Mouse (Mus musculus): ENCODE results near the gene Afdn. TPM values are rescaled to one million over a fixed set of nuclear protein-coding genes. Genes with fewer than 3 reads are reported as not detected.

Gene Afdn
- polyA plus RNA-seq, 1 experiment from 2014 or later: 86.2 TPM

GRCm38 (mm10) chr17:13742941-13743708, 17.2 kb upstream of the Afdn start:
- Histone ChIP-seq H3K36me3 (ENCODE audit: control insufficient read depth, insufficient read depth, low read length) (no peaks in the 10 kb centered on the region), H3K9me3 (ENCODE audit: control insufficient read depth, low read length) (no peaks in the 10 kb centered on the region), H3K4me1 (replicated peaks; ENCODE audit: control insufficient read depth, insufficient read depth, low read length) (peaks cover 24% of the 10 kb centered on the region), H3K27me3 (replicated peaks; ENCODE audit: control insufficient read depth, insufficient read depth, low read length) (no peaks in the 10 kb centered on the region), H3K4me3 (ENCODE audit: low read depth, low read length) (no peak overlapping the region), H3K9ac (ENCODE audit: low read length) (0 out of 2 replicates have a peak overlapping the region, but pooled peaks have one; percentile 0), H3K27ac (ENCODE audit: low read depth) (peak overlapping the region; percentile 82), H3K4me2 (ENCODE audit: low read length) (peak overlapping the region; percentile 7; the same call in 1 of the 2 replicates)
- DNase-seq (ENCODE audit: low spot score) (peak; percentile 58), ATAC-seq (replicated peaks; ENCODE audit: low FRiP score, low TSS enrichment, low read depth) (peak; percentile 16; the same call in 1 of the 2 replicates)
- WGBS: 37% methylated on average over 7 of the region's 7 CpGs

GRCm38 (mm10) chr17:13743709-13744079, 16.6 kb upstream of the Afdn start:
- DNase-seq (ENCODE audit: low spot score) (peak; percentile 66), ATAC-seq (replicated peaks; ENCODE audit: low FRiP score, low TSS enrichment, low read depth) (peak; percentile 83)
- no peak overlapping the region for H3K4me3 ChIP-seq (ENCODE audit: low read depth, low read length)

GRCm38 (mm10) chr17:13744219-13744618, 16.1 kb upstream of the Afdn start:
- WGBS: 76% methylated on average over 6 of the region's 6 CpGs
- DNase-seq (ENCODE audit: low spot score): no peak
- H3K9ac ChIP-seq (ENCODE audit: low read length): no peak overlapping the region
- peak overlapping the region; percentile 82 for H3K27ac ChIP-seq (ENCODE audit: low read depth)
- no peak overlapping the region for H3K4me3 ChIP-seq (ENCODE audit: low read depth, low read length)
- H3K4me2 ChIP-seq (ENCODE audit: low read length): no peak overlapping the region
- no peaks in the 10 kb centered on the region for H3K36me3 ChIP-seq (ENCODE audit: control insufficient read depth, insufficient read depth, low read length)
- no peaks in the 10 kb centered on the region for H3K9me3 ChIP-seq (ENCODE audit: control insufficient read depth, low read length)
- no peaks in the 10 kb centered on the region for H3K27me3 ChIP-seq (replicated peaks; ENCODE audit: control insufficient read depth, insufficient read depth, low read length)
- ATAC-seq (replicated peaks; ENCODE audit: low FRiP score, low TSS enrichment, low read depth): no peak
- H3K4me1 ChIP-seq (replicated peaks; ENCODE audit: control insufficient read depth, insufficient read depth, low read length): peaks cover 24% of the 10 kb centered on the region

More at GRCm38 (mm10) chr17:13743709-13744079, 16.6 kb upstream of the Afdn start:
- Histone ChIP-seq H3K4me1 (replicated peaks; ENCODE audit: control insufficient read depth, insufficient read depth, low read length) (peaks cover 24% of the 10 kb centered on the region), H3K9ac (ENCODE audit: low read length) (no peak overlapping the region), H3K4me2 (ENCODE audit: low read length) (peak overlapping the region; percentile 7; the same call in 1 of the 2 replicates), H3K36me3 (ENCODE audit: control insufficient read depth, insufficient read depth, low read length) (no peaks in the 10 kb centered on the region), H3K27me3 (replicated peaks; ENCODE audit: control insufficient read depth, insufficient read depth, low read length) (no peaks in the 10 kb centered on the region), H3K9me3 (ENCODE audit: control insufficient read depth, low read length) (no peaks in the 10 kb centered on the region), H3K27ac (ENCODE audit: low read depth) (peak overlapping the region; percentile 82)
- 15% methylated on average over 5 of the region's 5 CpGs for WGBS

GRCm38 (mm10) chr17:13744824-13745223, 15.5 kb upstream of the Afdn start:
- no peaks in the 10 kb centered on the region for H3K9me3 ChIP-seq (ENCODE audit: control insufficient read depth, low read length)
- 0 out of 2 replicates have a peak overlapping the region, but pooled peaks have one; percentile 82 for H3K27ac ChIP-seq (ENCODE audit: low read depth)
- H3K4me2 ChIP-seq (ENCODE audit: low read length): no peak overlapping the region
- no peaks in the 10 kb centered on the region for H3K27me3 ChIP-seq (replicated peaks; ENCODE audit: control insufficient read depth, insufficient read depth, low read length)
- no peaks in the 10 kb centered on the region for H3K36me3 ChIP-seq (ENCODE audit: control insufficient read depth, insufficient read depth, low read length)
- DNase-seq (ENCODE audit: low spot score) (peak; percentile 57), ATAC-seq (replicated peaks; ENCODE audit: low FRiP score, low TSS enrichment, low read depth) (no peak)
- no peak overlapping the region for H3K9ac ChIP-seq (ENCODE audit: low read length)
- 49% methylated on average over 4 of the region's 4 CpGs for WGBS
- H3K4me1 ChIP-seq (replicated peaks; ENCODE audit: control insufficient read depth, insufficient read depth, low read length): peaks cover 24% of the 10 kb centered on the region
- H3K4me3 ChIP-seq (ENCODE audit: low read depth, low read length): no peak overlapping the region

- ATAC-seq (replicated peaks; ENCODE audit: low FRiP score, low TSS enrichment, low read depth) (no peak), DNase-seq (ENCODE audit: low spot score) (peak; percentile 49)
- 60% methylated on average over 2 of the region's 2 CpGs for WGBS
- Histone ChIP-seq H3K36me3 (ENCODE audit: control insufficient read depth, insufficient read depth, low read length) (no peaks in the 10 kb centered on the region), H3K4me1 (replicated peaks; ENCODE audit: control insufficient read depth, insufficient read depth, low read length) (peaks cover 24% of the 10 kb centered on the region), H3K27me3 (replicated peaks; ENCODE audit: control insufficient read depth, insufficient read depth, low read length) (no peaks in the 10 kb centered on the region), H3K4me2 (ENCODE audit: low read length) (no peak overlapping the region), H3K4me3 (ENCODE audit: low read depth, low read length) (no peak overlapping the region), H3K9ac (ENCODE audit: low read length) (no peak overlapping the region), H3K9me3 (ENCODE audit: control insufficient read depth, low read length) (no peaks in the 10 kb centered on the region), H3K27ac (ENCODE audit: low read depth) (no peak overlapping the region)
Observed at GRCm38 (mm10) chr17:13745373-13745772, 15.0 kb upstream of the Afdn start.

- H3K36me3 ChIP-seq (ENCODE audit: control insufficient read depth, insufficient read depth, low read length): no peaks in the 10 kb centered on the region
- ATAC-seq (replicated peaks; ENCODE audit: low FRiP score, low TSS enrichment, low read depth): no peak
- DNase-seq (ENCODE audit: low spot score): peak; percentile 37
- no peak overlapping the region for H3K27ac ChIP-seq (ENCODE audit: low read depth)
- H3K9ac ChIP-seq (ENCODE audit: low read length): no peak overlapping the region
- H3K9me3 ChIP-seq (ENCODE audit: control insufficient read depth, low read length): no peaks in the 10 kb centered on the region
- no peak overlapping the region for H3K4me3 ChIP-seq (ENCODE audit: low read depth, low read length)
- peaks cover 16% of the 10 kb centered on the region for H3K4me1 ChIP-seq (replicated peaks; ENCODE audit: control insufficient read depth, insufficient read depth, low read length)
- WGBS: 64% methylated on average over 6 of the region's 6 CpGs
- H3K27me3 ChIP-seq (replicated peaks; ENCODE audit: control insufficient read depth, insufficient read depth, low read length): no peaks in the 10 kb centered on the region
- no peak overlapping the region for H3K4me2 ChIP-seq (ENCODE audit: low read length)
Observed at GRCm38 (mm10) chr17:13746330-13746729, 14.0 kb upstream of the Afdn start.

- 90% methylated on average over 9 of the region's 9 CpGs for WGBS
- no peaks in the 10 kb centered on the region for H3K36me3 ChIP-seq (ENCODE audit: control insufficient read depth, insufficient read depth, low read length)
- H3K27me3 ChIP-seq (replicated peaks; ENCODE audit: control insufficient read depth, insufficient read depth, low read length): no peaks in the 10 kb centered on the region
- H3K9ac ChIP-seq (ENCODE audit: low read length): no peak overlapping the region
- no peak overlapping the region for H3K4me2 ChIP-seq (ENCODE audit: low read length)
- no peak for ATAC-seq (replicated peaks; ENCODE audit: low FRiP score, low TSS enrichment, low read depth)
- no peak overlapping the region for H3K27ac ChIP-seq (ENCODE audit: low read depth)
- DNase-seq (ENCODE audit: low spot score): peak; percentile 38
- no peak overlapping the region for H3K4me3 ChIP-seq (ENCODE audit: low read depth, low read length)
- H3K4me1 ChIP-seq (replicated peaks; ENCODE audit: control insufficient read depth, insufficient read depth, low read length): peaks cover 7% of the 10 kb centered on the region; the same call in 1 of the 2 replicates
- no peaks in the 10 kb centered on the region for H3K9me3 ChIP-seq (ENCODE audit: control insufficient read depth, low read length)
Observed at GRCm38 (mm10) chr17:13747681-13748080, 12.7 kb upstream of the Afdn start.

GRCm38 (mm10) chr17:13749027-13749426, 11.3 kb upstream of the Afdn start:
- Histone ChIP-seq H3K4me1 (replicated peaks; ENCODE audit: control insufficient read depth, insufficient read depth, low read length) (no peaks in the 10 kb centered on the region; the same call in 1 of the 2 replicates), H3K9me3 (ENCODE audit: control insufficient read depth, low read length) (no peaks in the 10 kb centered on the region), H3K27me3 (replicated peaks; ENCODE audit: control insufficient read depth, insufficient read depth, low read length) (no peaks in the 10 kb centered on the region), H3K36me3 (ENCODE audit: control insufficient read depth, insufficient read depth, low read length) (no peaks in the 10 kb centered on the region), H3K27ac (ENCODE audit: low read depth) (no peak overlapping the region), H3K9ac (ENCODE audit: low read length) (no peak overlapping the region), H3K4me2 (ENCODE audit: low read length) (no peak overlapping the region), H3K4me3 (ENCODE audit: low read depth, low read length) (no peak overlapping the region)
- ATAC-seq (replicated peaks; ENCODE audit: low FRiP score, low TSS enrichment, low read depth): no peak
- no peak for DNase-seq (ENCODE audit: low spot score)
- WGBS: 86% methylated on average over 4 of the region's 4 CpGs

GRCm38 (mm10) chr17:13753918-13754317, 6.4 kb upstream of the Afdn start:
- H3K4me1 ChIP-seq (replicated peaks; ENCODE audit: control insufficient read depth, insufficient read depth, low read length): 0 out of 2 replicates have a peak, but pooled peaks cover under 1% of the 10 kb centered on the region
- H3K9me3 ChIP-seq (ENCODE audit: control insufficient read depth, low read length): no peaks in the 10 kb centered on the region
- no peaks in the 10 kb centered on the region for H3K27me3 ChIP-seq (replicated peaks; ENCODE audit: control insufficient read depth, insufficient read depth, low read length)
- H3K9ac ChIP-seq (ENCODE audit: low read length): no peak overlapping the region
- 55% methylated on average over 4 of the region's 4 CpGs for WGBS
- DNase-seq (ENCODE audit: low spot score): no peak
- H3K36me3 ChIP-seq (ENCODE audit: control insufficient read depth, insufficient read depth, low read length): no peaks in the 10 kb centered on the region
- H3K4me3 ChIP-seq (ENCODE audit: low read depth, low read length): no peak overlapping the region
- H3K27ac ChIP-seq (ENCODE audit: low read depth): no peak overlapping the region
- no peak overlapping the region for H3K4me2 ChIP-seq (ENCODE audit: low read length)
- ATAC-seq (replicated peaks; ENCODE audit: low FRiP score, low TSS enrichment, low read depth): no peak

Measured in intestine, embryonic 14.5 days (tissue).